Mouse (Mus musculus): Measurements from ENCODE around the gene Entpd1. TPM values are rescaled to one million over a fixed set of nuclear protein-coding genes. Genes with fewer than 3 reads are reported as not detected.

Entpd1 gene
- total and polyA plus RNA-seq, 3 experiments, result 0.33 TPM; not detected in 2

GRCm38 (mm10) chr19:40581662-40582061 lies 30.5 kb upstream of the Entpd1 start:
- DNase-seq (ENCODE audit: low spot score) (no peak), ATAC-seq (ENCODE audit: extremely low read depth, insufficient number of reproducible peaks, low FRiP score, poor library complexity, severe bottlenecking) (no peak)
- no peak for TF ChIP-seq POLR2AphosphoS5 (IDR thresholded peaks at IDR 0.05; ENCODE audit: insufficient replicate concordance, low read depth, low read length)
- TF ChIP-seq GATA2 (IDR thresholded peaks at IDR 0.05; ENCODE audit: borderline replicate concordance, low read depth, low read length), result no peak
- no peak for TF ChIP-seq CTCF (IDR thresholded peaks at IDR 0.05; ENCODE audit: low read depth, low read length)
- no peak for TF ChIP-seq GATA1 (IDR thresholded peaks at IDR 0.05; ENCODE audit: borderline replicate concordance, low read length)
- no peak for TF ChIP-seq TAL1 (conservative IDR thresholded peaks at IDR 0.05; ENCODE audit: low read depth, low read length)
- Histone ChIP-seq H3K36me3 (replicated peaks) (peaks cover 99% of the 10 kb centered on the region), H3K27me3 (ENCODE audit: insufficient read depth, low read length) (no peaks in the 10 kb centered on the region), H3K9me3 (replicated peaks) (no peaks in the 10 kb centered on the region), H3K4me3 (ENCODE audit: low read depth, low read length) (no peak overlapping the region), H3K4me1 (ENCODE audit: insufficient read depth, low read depth, low read length) (peaks cover 44% of the 10 kb centered on the region)

GRCm38 (mm10) chr19:40586908-40587307 lies 25.3 kb upstream of the Entpd1 start:
- Histone ChIP-seq H3K36me3 (replicated peaks) (peaks cover 53% of the 10 kb centered on the region), H3K4me1 (ENCODE audit: insufficient read depth, low read depth, low read length) (peaks cover 60% of the 10 kb centered on the region), H3K27me3 (ENCODE audit: insufficient read depth, low read length) (no peaks in the 10 kb centered on the region), H3K9me3 (replicated peaks) (no peaks in the 10 kb centered on the region), H3K4me3 (ENCODE audit: low read depth, low read length) (peak overlapping the region; percentile 94)
- peak; percentile 48 for ATAC-seq (ENCODE audit: extremely low read depth, insufficient number of reproducible peaks, low FRiP score, poor library complexity, severe bottlenecking)
- peak; percentile 16 for DNase-seq (ENCODE audit: low spot score)
- TF ChIP-seq CTCF (IDR thresholded peaks at IDR 0.05; ENCODE audit: low read depth, low read length) (no peak), TAL1 (conservative IDR thresholded peaks at IDR 0.05; ENCODE audit: low read depth, low read length) (peak; percentile 65), POLR2AphosphoS5 (IDR thresholded peaks at IDR 0.05; ENCODE audit: insufficient replicate concordance, low read depth, low read length) (no peak)

- TF ChIP-seq GATA2 (IDR thresholded peaks at IDR 0.05; ENCODE audit: borderline replicate concordance, low read depth, low read length) (no peak), POLR2AphosphoS5 (IDR thresholded peaks at IDR 0.05; ENCODE audit: insufficient replicate concordance, low read depth, low read length) (no peak), TAL1 (conservative IDR thresholded peaks at IDR 0.05; ENCODE audit: low read depth, low read length) (no peak), CTCF (IDR thresholded peaks at IDR 0.05; ENCODE audit: low read depth, low read length) (no peak), GATA1 (IDR thresholded peaks at IDR 0.05; ENCODE audit: borderline replicate concordance, low read length) (no peak)
- H3K4me1 ChIP-seq (ENCODE audit: insufficient read depth, low read depth, low read length), result peaks cover 54% of the 10 kb centered on the region
- DNase-seq (ENCODE audit: low spot score) (no peak), ATAC-seq (ENCODE audit: extremely low read depth, insufficient number of reproducible peaks, low FRiP score, poor library complexity, severe bottlenecking) (no peak)
- no peaks in the 10 kb centered on the region for H3K9me3 ChIP-seq (replicated peaks)
- no peaks in the 10 kb centered on the region for H3K27me3 ChIP-seq (ENCODE audit: insufficient read depth, low read length)
- peaks cover 45% of the 10 kb centered on the region for H3K36me3 ChIP-seq (replicated peaks)
- H3K4me3 ChIP-seq (ENCODE audit: low read depth, low read length), result peak overlapping the region; percentile 94
Measured at GRCm38 (mm10) chr19:40587491-40588292, 24.5 kb upstream of the Entpd1 start.

GRCm38 (mm10) chr19:40588293-40588654 lies 23.9 kb upstream of the Entpd1 start, which contains the start of gene Aldh18a1:
Gene Aldh18a1 (minus strand): TSS chr19:40588463.
- peak; percentile 79 for DNase-seq (ENCODE audit: low spot score)
- H3K9me3 ChIP-seq (replicated peaks), result no peaks in the 10 kb centered on the region
- peak within 1 kb of the TSS; percentile 94 for H3K4me3 ChIP-seq (ENCODE audit: low read depth, low read length)
- H3K36me3 ChIP-seq (replicated peaks), result peaks cover 39% of the 10 kb centered on the region
- ATAC-seq (ENCODE audit: extremely low read depth, insufficient number of reproducible peaks, low FRiP score, poor library complexity, severe bottlenecking), result peak; percentile 64
- H3K27me3 ChIP-seq (ENCODE audit: insufficient read depth, low read length), result no peaks in the 10 kb centered on the region
- TF ChIP-seq CTCF (IDR thresholded peaks at IDR 0.05; ENCODE audit: low read depth, low read length), result no peak
- no peak for TF ChIP-seq GATA1 (IDR thresholded peaks at IDR 0.05; ENCODE audit: borderline replicate concordance, low read length)
- TF ChIP-seq GATA2 (IDR thresholded peaks at IDR 0.05; ENCODE audit: borderline replicate concordance, low read depth, low read length), result no peak
- TF ChIP-seq POLR2AphosphoS5 (IDR thresholded peaks at IDR 0.05; ENCODE audit: insufficient replicate concordance, low read depth, low read length), result no peak
- no peak for TF ChIP-seq TAL1 (conservative IDR thresholded peaks at IDR 0.05; ENCODE audit: low read depth, low read length)
- peaks cover 54% of the 10 kb centered on the region for H3K4me1 ChIP-seq (ENCODE audit: insufficient read depth, low read depth, low read length)

- peak overlapping the region; percentile 94 for H3K4me3 ChIP-seq (ENCODE audit: low read depth, low read length)
- H3K9me3 ChIP-seq (replicated peaks), result no peaks in the 10 kb centered on the region
- TF ChIP-seq GATA1 (IDR thresholded peaks at IDR 0.05; ENCODE audit: borderline replicate concordance, low read length) (no peak), CTCF (IDR thresholded peaks at IDR 0.05; ENCODE audit: low read depth, low read length) (peak; percentile 34; the same call in 1 of the 2 replicates)
- peak; percentile 65 for DNase-seq (ENCODE audit: low spot score)
- peak; percentile 16; the same call in 1 of the 2 replicates for ATAC-seq (ENCODE audit: extremely low read depth, insufficient number of reproducible peaks, low FRiP score, poor library complexity, severe bottlenecking)
- H3K4me1 ChIP-seq (ENCODE audit: insufficient read depth, low read depth, low read length), result peaks cover 51% of the 10 kb centered on the region
- peaks cover 32% of the 10 kb centered on the region for H3K36me3 ChIP-seq (replicated peaks)
- no peaks in the 10 kb centered on the region for H3K27me3 ChIP-seq (ENCODE audit: insufficient read depth, low read length)
Measured at GRCm38 (mm10) chr19:40588847-40589529, 23.2 kb upstream of the Entpd1 start.

- TF ChIP-seq GATA2 (IDR thresholded peaks at IDR 0.05; ENCODE audit: borderline replicate concordance, low read depth, low read length) (no peak), CTCF (IDR thresholded peaks at IDR 0.05; ENCODE audit: low read depth, low read length) (no peak), POLR2AphosphoS5 (IDR thresholded peaks at IDR 0.05; ENCODE audit: insufficient replicate concordance, low read depth, low read length) (no peak), TAL1 (conservative IDR thresholded peaks at IDR 0.05; ENCODE audit: low read depth, low read length) (no peak), GATA1 (IDR thresholded peaks at IDR 0.05; ENCODE audit: borderline replicate concordance, low read length) (no peak)
- DNase-seq (ENCODE audit: low spot score) (peak; percentile 31), ATAC-seq (ENCODE audit: extremely low read depth, insufficient number of reproducible peaks, low FRiP score, poor library complexity, severe bottlenecking) (no peak)
- no peaks in the 10 kb centered on the region for H3K9me3 ChIP-seq (replicated peaks)
- peak overlapping the region; percentile 94 for H3K4me3 ChIP-seq (ENCODE audit: low read depth, low read length)
- peaks cover 47% of the 10 kb centered on the region for H3K4me1 ChIP-seq (ENCODE audit: insufficient read depth, low read depth, low read length)
- no peaks in the 10 kb centered on the region for H3K27me3 ChIP-seq (ENCODE audit: insufficient read depth, low read length)
- H3K36me3 ChIP-seq (replicated peaks), result peaks cover 29% of the 10 kb centered on the region
Measured at GRCm38 (mm10) chr19:40589530-40589880, 22.7 kb upstream of the Entpd1 start.

Measured in G1E (cell line).